Mouse (Mus musculus) liver, embryonic 14.5 days (tissue): Measurements from ENCODE around the gene Gm8122.
"Not testable (repeated sequence)": the region's sequence is repeated elsewhere in the genome, so short reads cannot be mapped to it uniquely, and the experiment has no call there.

Experiments
- CTCF ChIP-seq: IDR thresholded peaks from 2 replicates; pipeline ENCODE4 v1.5.1; 2016; ENCODE audit warnings: antibody characterized with exemption, low read depth, control low read depth
- EP300 ChIP-seq: IDR thresholded peaks from 2 replicates; pipeline ENCODE4 v1.6.1; 2016; ENCODE audit warnings: antibody characterized with exemption, low read depth

- TF ChIP-seq CTCF, EP300: not testable (repeated sequence)
These were observed 2.7 kb upstream of the Gm8122 start for GRCm38 (mm10) chr14:43237769-43238168.
